In the genomic region with DNA sequence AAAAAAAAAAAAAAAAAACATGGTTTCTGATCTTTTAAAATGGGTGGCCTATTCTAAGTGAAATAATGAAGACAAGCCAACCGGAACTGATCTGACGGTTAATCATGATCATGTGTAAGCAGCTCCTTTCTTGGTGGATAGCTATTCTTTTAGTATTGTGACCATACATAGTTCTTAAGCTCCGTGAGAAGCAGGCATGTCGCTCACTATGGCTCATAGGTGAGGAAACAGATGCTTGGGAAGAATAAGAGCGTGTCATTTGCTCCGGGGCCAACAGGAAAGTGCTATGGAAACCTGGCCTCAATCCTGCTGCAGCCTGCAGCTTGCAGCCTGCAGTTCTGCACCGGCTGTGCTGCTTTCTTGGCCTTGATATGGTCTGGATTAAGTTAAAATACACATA, we compare ENCODE assay signal across 12 mouse cellular contexts. TPM values are rescaled to one million over a fixed set of nuclear protein-coding genes. Genes with fewer than 3 reads are reported as not detected.
DNase-seq lines count a peak whose midpoint lies in the region; ATAC-seq and TF ChIP-seq lines count a peak whose summit lies in the region.
"Had no signal": no experiment of that assay in that cellular context is flagged by ENCODE, and none has a peak within 500 bp of the region (broad histone marks: within the 10 kb centered on the region; RNA-seq: fewer than 3 reads in every experiment).

No protein-coding gene starts in this region.

- peaks cover 38% of the 10 kb centered on the region for H3K4me1 ChIP-seq in heart, adult 2 months (ENCODE audit: control insufficient read depth, insufficient read depth, low read length)
- peaks cover 94% of the 10 kb centered on the region for H3K4me1 ChIP-seq in megakaryocyte, embryonic 14.5 days

- no peaks in the 10 kb centered on the region for H3K9me3 ChIP-seq in megakaryocyte, embryonic 14.5 days
- H3K9me3 ChIP-seq: limb, embryonic 15.5 days had no signal

- no peak for TF ChIP-seq POLR2A in heart, adult 2 months (IDR thresholded peaks at IDR 0.05; ENCODE audit: insufficient read depth, low read depth, low read length)

- H3K4me3 ChIP-seq in heart, adult 2 months, result no peak overlapping the region
- peak overlapping the region; percentile 51 for H3K4me3 ChIP-seq in megakaryocyte, embryonic 14.5 days (replicated peaks)
- H3K4me3 ChIP-seq: limb, embryonic 15.5 days had no signal

- no peak for ATAC-seq in megakaryocyte, adult 5-6 weeks (ENCODE audit: poor library complexity, severe bottlenecking)

- WGBS in heart, adult 2 months, result 9% methylated on average over 7 of the region's 7 CpGs

- intact Hi-C loops in heart, adult 2 months (cut with DNase I), result no loop called here
- intact Hi-C loops in heart, postnatal 25 days (cut with DNase I), result no loop called here

- TF ChIP-seq CTCF in heart, adult 2 months (IDR thresholded peaks at IDR 0.05), result no peak

- H3K36me3 ChIP-seq in heart, adult 2 months (ENCODE audit: control insufficient read depth, insufficient read depth, low read length), result peaks cover 46% of the 10 kb centered on the region
- peaks cover 69% of the 10 kb centered on the region for H3K36me3 ChIP-seq in megakaryocyte, embryonic 14.5 days (replicated peaks; ENCODE audit: low read length)
- H3K36me3 ChIP-seq: limb, embryonic 15.5 days had no signal

- DNase-seq in heart, adult 2 months, result peak; percentile 51 to 53
- no peak for DNase-seq in heart, postnatal 25 days (ENCODE audit: low spot score)
- peak; percentile 69 to 72 for DNase-seq in cerebellum, postnatal 10 days
- DNase-seq in heart, postnatal 4 days, result peak; percentile 32
- DNase-seq in ovary, postnatal 10 days (ENCODE audit: low spot score), result no peak
- DNase-seq in T-cell, adult 2 months (ENCODE audit: low spot score), result no peak
- DNase-seq: right cerebral cortex, postnatal 4 days; thymus, postnatal 14 days had no signal

- H3K27me3 ChIP-seq in heart, adult 2 months (ENCODE audit: control insufficient read depth, insufficient read depth, low read length), result no peaks in the 10 kb centered on the region
- H3K27me3 ChIP-seq in megakaryocyte, embryonic 14.5 days (replicated peaks), result no peaks in the 10 kb centered on the region
- H3K27me3 ChIP-seq: CH12.LX; limb, embryonic 15.5 days had no signal

- no peak for TF ChIP-seq EP300 in heart, adult 2 months (IDR thresholded peaks at IDR 0.05; ENCODE audit: insufficient read depth, low read depth, low read length)

- peaks cover 6% of the 10 kb centered on the region for H3K79me2 ChIP-seq in heart, adult 2 months (replicated peaks; ENCODE audit: control insufficient read depth, insufficient read depth, low read length)

- no peak overlapping the region for H3K9ac ChIP-seq in heart, adult 2 months (ENCODE audit: low read depth, low read length)
- H3K9ac ChIP-seq: limb, embryonic 15.5 days had no signal

- H3K27ac ChIP-seq in heart, adult 2 months, result peak overlapping the region; percentile 68
- H3K27ac ChIP-seq: limb, embryonic 15.5 days had no signal

RNA-seq across cellular contexts. Expression of gene Mbnl1, which starts 40.7 kb away (rescaled TPM):
- 100 to 1,000 TPM; 215 to 237 TPM for total RNA-seq in heart, adult 2 months (2021)
- 55.8 and 79.7 TPM in 2 replicates for polyA plus RNA-seq in heart, adult 2 months (2012; rRNA removed)
- total RNA-seq in heart, postnatal 25 days (2021), result 100 to 1,000 TPM; 191 to 197 TPM
- 20.3 and 35.3 TPM in 2 replicates for polyA plus RNA-seq in megakaryocyte, embryonic 14.5 days (2012; ENCODE audit: insufficient read depth, low replicate concordance)
- 716 and 772 TPM in 2 replicates for total RNA-seq in megakaryocyte, adult 5-6 weeks (2015)
- total RNA-seq in megakaryocyte, adult 5-6 weeks (2017), result 1,073 and 1,122 TPM in 2 replicates
- total RNA-seq in heart, postnatal 4 days (2021), result 100 to 1,000 TPM; 155 to 163 TPM

Comparison
In these comparisons a context has a peak if more than half of its experiments do, and no peak if none do; other contexts are left out.
1. DNase-seq: peak in heart, adult 2 months (2 of 2), cerebellum, postnatal 10 days (2 of 2) and heart, postnatal 4 days (single experiment); none in heart, postnatal 25 days (single experiment), ovary, postnatal 10 days (single experiment) and T-cell, adult 2 months (single experiment).